Mouse (Mus musculus): ENCODE measurements around the gene Slc25a21. TPM values are rescaled to one million over a fixed set of nuclear protein-coding genes. Genes with fewer than 3 reads are reported as not detected.

Slc25a21 gene
- polyA plus RNA-seq, 1 experiment from 2014 or later: 12.6 TPM

DNA sequence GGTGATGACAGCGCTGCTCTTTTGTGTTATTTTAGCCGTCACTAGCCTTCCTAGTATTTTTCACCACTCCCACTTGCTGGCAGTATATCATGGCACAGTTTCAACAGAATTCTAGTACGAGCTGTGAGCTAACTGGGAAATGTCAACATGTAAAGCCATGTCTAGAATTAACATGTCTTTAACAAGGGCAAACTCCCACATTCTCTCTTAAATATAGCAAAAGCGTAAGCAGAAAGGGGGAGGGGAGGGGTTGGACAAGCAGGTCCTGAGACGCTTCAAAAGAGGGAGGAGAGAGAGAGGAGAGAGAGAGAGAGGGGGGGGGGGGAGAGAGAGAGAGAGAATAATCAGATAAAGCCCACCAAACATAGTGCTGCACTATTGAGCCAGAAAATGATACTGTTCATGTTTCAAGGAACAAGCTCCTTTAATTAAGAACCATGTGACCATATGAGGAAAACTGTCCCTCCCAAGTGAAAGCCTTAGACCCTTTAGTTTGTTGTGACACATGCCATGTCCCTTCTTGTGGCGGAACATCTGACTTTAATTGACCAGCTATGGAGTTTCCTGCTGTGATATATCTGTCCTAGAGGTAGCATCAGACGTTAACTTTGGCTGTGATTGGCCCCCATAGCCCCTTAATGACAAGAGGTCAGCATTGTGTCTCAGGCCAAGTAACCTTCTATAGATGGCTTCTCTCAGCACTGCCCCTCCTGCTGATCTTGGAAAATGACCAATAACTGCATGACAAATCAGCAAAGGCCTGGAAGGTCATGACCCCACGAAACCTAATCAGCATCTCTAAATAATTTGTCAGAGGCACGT, 237.8 kb downstream of the Slc25a21 start:
- H3K27me3 ChIP-seq (ENCODE audit: insufficient read depth, low read length): no peaks in the 10 kb centered on the region
- TF ChIP-seq EP300 (IDR thresholded peaks at IDR 0.05; ENCODE audit: low read depth) (no peak), CTCF (IDR thresholded peaks at IDR 0.05; ENCODE audit: low read depth) (no peak)
- H3K4me3 ChIP-seq (ENCODE audit: low read depth, low read length): no peak overlapping the region
- no peak overlapping the region for H3K27ac ChIP-seq (ENCODE audit: low read depth)
- no peak overlapping the region for H3K9ac ChIP-seq (replicated peaks)
- no peaks in the 10 kb centered on the region for H3K9me3 ChIP-seq (ENCODE audit: low read length)
- WGBS (ENCODE audit: insufficient replicate concordance): 62% methylated on average over 9 of the region's 9 CpGs
- no peak overlapping the region for H3K4me2 ChIP-seq (ENCODE audit: low read depth, low read length)
- no peaks in the 10 kb centered on the region for H3K4me1 ChIP-seq (ENCODE audit: insufficient read depth)
- no peaks in the 10 kb centered on the region for H3K36me3 ChIP-seq (replicated peaks; ENCODE audit: insufficient read depth, low read length)
- no peak for DNase-seq
- ATAC-seq: no peak

GRCm38 (mm10) chr12:56958244-56958643, 239.0 kb downstream of the Slc25a21 start:
- WGBS (ENCODE audit: insufficient replicate concordance): 78% methylated on average over 11 of the region's 11 CpGs

GRCm38 (mm10) chr12:56951749-56952657, 245.3 kb downstream of the Slc25a21 start:
- peak overlapping the region; percentile 36; the same call in 1 of the 2 replicates for H3K4me2 ChIP-seq (ENCODE audit: low read depth, low read length)
- H3K4me3 ChIP-seq (ENCODE audit: low read depth, low read length): no peak overlapping the region
- TF ChIP-seq CTCF (IDR thresholded peaks at IDR 0.05; ENCODE audit: low read depth): no peak
- TF ChIP-seq EP300 (IDR thresholded peaks at IDR 0.05; ENCODE audit: low read depth): no peak
- no peaks in the 10 kb centered on the region for H3K9me3 ChIP-seq (ENCODE audit: low read length)
- no peaks in the 10 kb centered on the region for H3K27me3 ChIP-seq (ENCODE audit: insufficient read depth, low read length)
- DNase-seq (no peak), ATAC-seq (peak; percentile 41; the same call in 1 of the 2 replicates)
- H3K36me3 ChIP-seq (replicated peaks; ENCODE audit: insufficient read depth, low read length): no peaks in the 10 kb centered on the region
- no peak overlapping the region for H3K27ac ChIP-seq (ENCODE audit: low read depth)
- WGBS (ENCODE audit: insufficient replicate concordance): 57% methylated on average over 11 of the region's 11 CpGs
- H3K4me1 ChIP-seq (ENCODE audit: insufficient read depth): no peaks in the 10 kb centered on the region
- H3K9ac ChIP-seq (replicated peaks): no peak overlapping the region

More at GRCm38 (mm10) chr12:56958244-56958643, 239.0 kb downstream of the Slc25a21 start:
- H3K4me3 ChIP-seq (ENCODE audit: low read depth, low read length): no peak overlapping the region
- H3K9ac ChIP-seq (replicated peaks): no peak overlapping the region
- H3K4me2 ChIP-seq (ENCODE audit: low read depth, low read length): no peak overlapping the region
- H3K9me3 ChIP-seq (ENCODE audit: low read length): no peaks in the 10 kb centered on the region
- H3K27me3 ChIP-seq (ENCODE audit: insufficient read depth, low read length): no peaks in the 10 kb centered on the region
- ATAC-seq: no peak
- no peaks in the 10 kb centered on the region for H3K36me3 ChIP-seq (replicated peaks; ENCODE audit: insufficient read depth, low read length)
- H3K27ac ChIP-seq (ENCODE audit: low read depth): no peak overlapping the region
- DNase-seq: no peak
- TF ChIP-seq CTCF (IDR thresholded peaks at IDR 0.05; ENCODE audit: low read depth) (no peak), EP300 (IDR thresholded peaks at IDR 0.05; ENCODE audit: low read depth) (no peak)
- H3K4me1 ChIP-seq (ENCODE audit: insufficient read depth): no peaks in the 10 kb centered on the region

DNA sequence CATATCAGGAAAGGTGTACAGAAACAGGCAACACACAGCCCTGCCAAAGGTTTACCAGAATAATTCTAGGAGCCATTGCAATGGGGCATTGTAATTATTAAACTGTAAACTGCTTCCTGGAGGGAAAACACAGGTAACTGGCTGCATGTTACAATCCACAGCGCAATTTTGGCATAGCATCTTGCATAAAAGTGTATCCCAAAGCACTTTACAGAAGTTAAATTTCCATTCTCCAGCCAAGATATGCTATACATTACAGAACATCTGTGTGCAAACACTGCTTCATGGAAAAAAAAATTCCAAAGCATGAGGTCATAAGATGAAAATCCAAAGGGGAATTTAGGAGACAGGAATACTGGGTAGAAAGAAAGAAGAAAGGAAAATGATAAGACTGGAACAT, 253.0 kb downstream of the Slc25a21 start:
- Histone ChIP-seq H3K27ac (ENCODE audit: low read depth) (no peak overlapping the region), H3K9me3 (ENCODE audit: low read length) (no peaks in the 10 kb centered on the region), H3K4me3 (ENCODE audit: low read depth, low read length) (no peak overlapping the region), H3K27me3 (ENCODE audit: insufficient read depth, low read length) (no peaks in the 10 kb centered on the region), H3K4me1 (ENCODE audit: insufficient read depth) (no peaks in the 10 kb centered on the region), H3K4me2 (ENCODE audit: low read depth, low read length) (no peak overlapping the region), H3K9ac (replicated peaks) (no peak overlapping the region), H3K36me3 (replicated peaks; ENCODE audit: insufficient read depth, low read length) (no peaks in the 10 kb centered on the region)
- DNase-seq (no peak), ATAC-seq (no peak)
- TF ChIP-seq EP300 (IDR thresholded peaks at IDR 0.05; ENCODE audit: low read depth): no peak
- TF ChIP-seq CTCF (IDR thresholded peaks at IDR 0.05; ENCODE audit: low read depth): no peak
- 91% methylated on average over 1 of the region's 1 CpGs for WGBS (ENCODE audit: insufficient replicate concordance)

DNA sequence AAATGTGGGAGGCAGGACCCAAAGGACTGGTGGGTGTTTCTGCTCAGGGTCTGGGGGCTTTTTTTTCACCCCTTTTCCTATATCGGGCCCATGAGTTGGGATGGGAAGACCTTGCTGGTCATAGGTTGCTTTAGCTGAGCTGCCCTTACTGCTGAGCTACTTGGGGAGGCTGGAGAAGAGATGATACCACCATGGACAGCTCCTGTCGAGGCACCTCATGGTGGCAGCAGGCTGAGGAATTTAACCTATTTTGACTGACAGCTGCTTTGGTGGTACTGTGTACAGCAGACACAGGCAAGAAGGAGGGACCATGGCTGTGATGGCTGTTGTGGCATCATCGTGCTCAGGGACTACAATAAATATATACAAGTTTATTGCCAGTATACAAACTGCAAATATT, 256.4 kb downstream of the Slc25a21 start:
- DNase-seq: no peak
- Histone ChIP-seq H3K27me3 (ENCODE audit: insufficient read depth, low read length) (no peaks in the 10 kb centered on the region), H3K9ac (replicated peaks) (no peak overlapping the region), H3K27ac (ENCODE audit: low read depth) (no peak overlapping the region), H3K4me1 (ENCODE audit: insufficient read depth) (no peaks in the 10 kb centered on the region), H3K9me3 (ENCODE audit: low read length) (no peaks in the 10 kb centered on the region), H3K4me3 (ENCODE audit: low read depth, low read length) (no peak overlapping the region), H3K36me3 (replicated peaks; ENCODE audit: insufficient read depth, low read length) (no peaks in the 10 kb centered on the region), H3K4me2 (ENCODE audit: low read depth, low read length) (no peak overlapping the region)
- 49% methylated on average over 3 of the region's 3 CpGs for WGBS (ENCODE audit: insufficient replicate concordance)
- TF ChIP-seq EP300 (IDR thresholded peaks at IDR 0.05; ENCODE audit: low read depth) (no peak), CTCF (IDR thresholded peaks at IDR 0.05; ENCODE audit: low read depth) (no peak)
- no peak for ATAC-seq

DNA sequence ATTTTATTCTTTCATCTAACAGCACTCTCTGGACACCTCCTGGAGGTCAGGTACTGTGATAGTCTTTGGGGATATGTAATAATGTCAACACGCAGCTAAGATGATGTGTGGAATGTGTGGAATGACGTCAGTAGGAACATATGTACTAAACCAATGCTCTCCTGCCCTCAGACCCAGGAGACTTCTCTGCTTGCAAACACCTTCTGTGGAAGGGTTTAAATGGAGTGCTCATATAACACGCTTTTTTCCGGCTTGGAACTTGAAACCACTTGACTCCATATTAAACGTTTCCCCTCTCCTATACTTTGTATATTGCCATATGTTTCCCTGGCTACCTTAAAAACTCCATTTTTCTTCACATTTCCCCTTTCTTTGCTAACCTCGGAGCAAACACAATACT, 279.1 kb downstream of the Slc25a21 start:
- no peak for TF ChIP-seq EP300 (IDR thresholded peaks at IDR 0.05; ENCODE audit: low read depth)
- no peak for TF ChIP-seq CTCF (IDR thresholded peaks at IDR 0.05; ENCODE audit: low read depth)
- no peaks in the 10 kb centered on the region for H3K9me3 ChIP-seq (ENCODE audit: low read length)
- DNase-seq (no peak), ATAC-seq (no peak)
- H3K27me3 ChIP-seq (ENCODE audit: insufficient read depth, low read length): no peaks in the 10 kb centered on the region
- no peak overlapping the region for H3K4me2 ChIP-seq (ENCODE audit: low read depth, low read length)
- no peak overlapping the region for H3K9ac ChIP-seq (replicated peaks)
- H3K4me1 ChIP-seq (ENCODE audit: insufficient read depth): no peaks in the 10 kb centered on the region
- H3K4me3 ChIP-seq (ENCODE audit: low read depth, low read length): no peak overlapping the region
- no peak overlapping the region for H3K27ac ChIP-seq (ENCODE audit: low read depth)
- no peaks in the 10 kb centered on the region for H3K36me3 ChIP-seq (replicated peaks; ENCODE audit: insufficient read depth, low read length)
- 88% methylated on average over 6 of the region's 6 CpGs for WGBS (ENCODE audit: insufficient replicate concordance)

All from liver, postnatal 0 days (tissue).